Mouse (Mus musculus) activated CD4-positive, CD25-positive, alpha-beta regulatory T cell, adult 4 months (primary cell): Measurements from ENCODE around the gene Vps33a. TPM values are rescaled to one million over a fixed set of nuclear protein-coding genes. Genes with fewer than 3 reads are reported as not detected.
A peak's percentile ranks its signal among the peaks of the same experiment; 100 is the strongest.
"Not testable (repeated sequence)": the region's sequence is repeated elsewhere in the genome, so short reads cannot be mapped to it uniquely, and the experiment has no call there.

Experiments
- ATAC-seq: one replicate; pipeline ENCODE4 v1.8.0; 2017
- polyA plus RNA-seq, 2 experiments: library from polyadenylated mRNA; unstranded; fragments of 100-300 nt; shearing (Covaris generic); gene quantifications; one replicate each; pipeline ENCODE4 v1.2.1; 2017

The Vps33a gene
- polyA plus RNA-seq, 2 experiments from 2014 or later, result 33.9 to 36.8 TPM

GRCm38 (mm10) chr5:123523692-123524392 lies 49.0 kb downstream of the Vps33a start, which contains the start of gene Diablo:
Diablo (minus strand) TSS chr5:123524176.
- ATAC-seq, result peak; percentile 97

DNA sequence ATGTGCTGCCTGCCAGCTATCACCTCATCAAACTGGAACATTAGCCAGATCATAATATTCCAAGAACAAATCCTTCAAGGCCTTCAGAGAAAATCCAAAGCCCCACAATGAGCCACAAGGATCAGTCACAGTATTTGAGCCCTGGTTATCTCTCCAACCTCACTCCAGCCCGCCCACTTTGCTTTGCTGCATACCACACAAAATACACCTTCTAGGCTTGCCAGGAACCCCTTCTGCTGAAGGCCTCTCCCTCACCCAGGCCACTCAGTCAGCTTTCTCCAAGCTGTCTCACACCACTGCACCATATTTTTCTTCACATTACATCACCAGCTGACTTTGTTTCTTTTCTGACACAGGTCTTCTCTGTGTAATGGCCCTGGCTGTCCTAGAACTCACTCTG lies 50.7 kb downstream of the Vps33a start:
- ATAC-seq, result no peak

DNA sequence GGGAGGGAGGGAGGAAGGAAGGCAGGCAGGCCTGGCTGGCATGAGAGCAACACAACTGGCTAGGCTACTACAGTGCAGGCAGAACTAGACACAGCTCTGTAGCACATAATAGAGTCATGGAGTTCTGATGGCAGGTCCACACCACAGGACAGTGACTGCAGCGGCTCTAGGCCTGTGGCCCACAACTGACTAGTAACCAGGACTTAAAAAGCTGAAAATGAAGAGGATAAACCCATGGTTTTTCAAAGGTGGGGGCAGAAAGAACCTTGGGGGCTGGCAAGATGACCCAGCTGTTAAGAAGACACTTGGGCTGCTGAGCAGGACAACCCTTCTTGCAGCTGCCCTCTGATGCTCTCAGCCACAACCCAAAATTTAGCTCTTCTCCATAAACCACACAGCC lies 51.2 kb downstream of the Vps33a start:
- no peak for ATAC-seq

- ATAC-seq, result no peak
Measured at GRCm38 (mm10) chr5:123520666-123521065, 52.2 kb downstream of the Vps33a start.

- no peak for ATAC-seq
Measured at GRCm38 (mm10) chr5:123514871-123515270, 58.0 kb downstream of the Vps33a start.

- ATAC-seq, result no peak
Measured at GRCm38 (mm10) chr5:123512102-123512501, 60.7 kb downstream of the Vps33a start.

GRCm38 (mm10) chr5:123511426-123511825 lies 61.4 kb downstream of the Vps33a start:
- not testable (repeated sequence) for ATAC-seq

DNA sequence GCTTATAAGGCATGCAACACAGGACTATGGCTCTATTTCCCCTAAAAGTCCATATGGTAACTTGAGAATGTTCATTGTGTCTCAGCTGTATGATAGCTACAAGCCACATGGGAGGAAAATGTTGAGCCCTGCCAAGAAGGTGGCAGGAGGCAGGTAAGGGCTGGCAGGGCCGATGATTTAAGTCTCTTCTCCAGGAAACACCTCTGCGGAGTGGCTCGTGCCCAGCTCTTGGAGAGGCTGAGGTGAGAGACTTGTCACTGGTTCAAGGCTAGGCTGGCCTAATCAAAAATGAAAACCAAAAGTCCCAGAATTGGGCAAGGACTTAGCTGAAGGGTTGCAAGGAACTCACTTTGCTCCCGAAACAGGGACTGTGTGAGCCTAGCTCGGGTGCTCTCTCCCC lies 62.7 kb downstream of the Vps33a start, which contains the start of gene B3gnt4:
Gene B3gnt4, plus strand, starts transcription at position 301 of the 400 bp plus-strand sequence.
- ATAC-seq, result no peak

DNA sequence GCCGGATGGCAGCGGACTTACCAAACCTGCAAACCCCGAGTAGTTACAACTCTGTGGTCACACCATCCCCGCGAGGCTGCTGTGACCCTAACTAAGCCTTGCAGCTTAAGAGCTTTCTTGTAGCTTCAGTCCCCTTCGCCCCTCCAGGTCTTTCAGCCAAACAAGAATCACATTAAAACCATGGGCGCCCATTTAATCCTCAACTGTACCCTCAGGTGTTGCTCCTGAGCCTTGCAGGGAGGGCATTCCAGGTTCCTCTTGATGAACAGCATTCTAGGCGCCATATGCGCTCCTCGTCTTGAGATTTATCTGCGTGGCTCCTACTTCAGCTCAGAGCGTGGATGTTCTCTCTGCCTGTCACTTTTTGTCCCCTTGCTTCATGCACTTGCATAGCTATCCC lies 63.9 kb downstream of the Vps33a start:
- no peak for ATAC-seq

GRCm38 (mm10) chr5:123507936-123508723 lies 64.7 kb downstream of the Vps33a start:
- ATAC-seq, result peak; percentile 82

- no peak for ATAC-seq
Measured at GRCm38 (mm10) chr5:123501973-123502372, 70.9 kb downstream of the Vps33a start.

GRCm38 (mm10) chr5:123499717-123500116 lies 73.1 kb downstream of the Vps33a start:
- ATAC-seq, result no peak

DNA sequence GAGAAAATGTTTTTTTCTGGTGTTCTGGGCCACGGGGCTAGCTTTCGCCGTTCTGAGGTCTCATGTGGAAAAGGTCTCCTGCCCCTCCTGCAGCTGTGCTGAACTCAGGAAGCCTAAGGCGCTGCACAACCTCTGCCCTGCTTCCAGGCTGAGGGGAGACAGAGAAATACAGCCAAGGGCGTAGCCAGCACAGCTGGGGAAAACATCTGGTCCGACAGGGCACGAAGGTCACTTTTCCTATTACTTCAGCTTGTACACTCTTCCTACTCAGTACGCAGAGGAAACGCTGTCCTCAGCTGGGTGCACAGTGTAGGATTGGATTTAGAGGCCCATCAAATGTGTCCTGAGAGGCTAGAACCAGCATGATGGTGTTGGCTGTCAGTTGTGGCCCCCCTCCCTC lies 82.9 kb downstream of the Vps33a start:
- no peak for ATAC-seq

DNA sequence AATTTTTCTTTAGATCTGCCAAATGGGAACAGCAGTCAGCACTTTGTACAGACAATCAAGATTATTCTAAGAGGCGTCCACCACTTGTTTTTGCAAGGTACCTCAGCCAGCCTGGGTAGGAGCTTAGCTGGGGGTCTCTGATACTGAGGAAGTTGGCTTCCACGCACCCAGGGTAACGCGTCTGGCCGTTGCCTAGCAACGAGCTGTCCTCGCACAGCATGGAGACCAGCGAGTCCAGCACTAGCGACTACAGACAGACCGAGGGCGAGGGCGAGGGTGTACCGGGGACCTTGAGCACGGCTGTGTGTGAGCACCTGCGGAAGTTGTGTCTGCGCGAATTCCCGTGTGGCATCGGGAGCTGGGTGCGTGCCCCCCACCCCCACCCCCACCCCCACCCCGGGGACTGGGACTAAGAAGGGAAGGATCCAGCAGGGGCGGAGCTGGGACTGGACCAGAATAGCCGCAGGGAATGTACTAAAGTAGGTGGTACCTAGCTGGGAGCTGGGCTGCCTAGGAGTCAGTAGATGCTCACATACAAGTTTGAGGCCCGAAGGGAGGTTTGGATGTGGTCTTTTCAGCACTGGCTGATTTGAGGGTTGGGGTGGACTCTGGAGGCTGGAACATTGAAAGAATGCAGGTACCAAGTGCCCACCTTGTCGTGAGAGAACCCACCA lies 83.6 kb downstream of the Vps33a start, which contains the start of the genes Lrrc43 and Il31:
Gene Lrrc43, plus strand, starts transcription at position 194 of the 674 bp plus-strand sequence.
Gene Il31, minus strand, starts transcription at position 378 of the 674 bp plus-strand sequence.
- ATAC-seq, result no peak

- no peak for ATAC-seq
Measured at GRCm38 (mm10) chr5:123487659-123488395, 85.0 kb downstream of the Vps33a start.

Other genes starting within 250 kb of the Vps33a start
- 1 to 10 TPM; 5.3 to 6.0 TPM for gene Bcl7a, start 229.2 kb downstream of the Vps33a start, polyA plus RNA-seq
- gene Mlxip, start 178.2 kb downstream of the Vps33a start, polyA plus RNA-seq, result 10 to 100 TPM; 14.7 to 17.5 TPM
- not detected for gene Lrrc43, start 83.7 kb downstream of the Vps33a start, polyA plus RNA-seq
- not detected for gene Il31, start 83.5 kb downstream of the Vps33a start, polyA plus RNA-seq
- under 1 TPM in 1 of 2 experiments, not detected in 1; 0.33 TPM for gene B3gnt4, start 62.6 kb downstream of the Vps33a start, polyA plus RNA-seq
- 10 to 100 TPM; 70.9 to 85.2 TPM for gene Diablo, start 48.9 kb downstream of the Vps33a start, polyA plus RNA-seq
- gene Gm49027, start 47.5 kb downstream of the Vps33a start, polyA plus RNA-seq, result not detected
- gene Clip1, start 111.6 kb upstream of the Vps33a start, polyA plus RNA-seq, result 10 to 100 TPM; 43.3 to 49.8 TPM
- gene Zcchc8, start 148.1 kb upstream of the Vps33a start, polyA plus RNA-seq, result 10 to 100 TPM; 55.2 to 55.4 TPM
- gene Rsrc2, start 176.4 kb upstream of the Vps33a start, polyA plus RNA-seq, result 100 to 1,000 TPM; 149 to 161 TPM
- 1 to 10 TPM; 5.5 to 8.9 TPM for gene Kntc1, start 176.7 kb upstream of the Vps33a start, polyA plus RNA-seq